Comparison of ENCODE assay signal across 13 mouse cellular contexts in genomic region chr9:57597929-57598382, GRCm38 (mm10). TPM values are rescaled to one million over a fixed set of nuclear protein-coding genes. Genes with fewer than 3 reads are reported as not detected.
DNase-seq lines count a peak whose midpoint lies in the region; ATAC-seq and TF ChIP-seq lines count a peak whose summit lies in the region.
"Had no signal": no experiment of that assay in that cellular context is flagged by ENCODE, and none has a peak within 500 bp of the region (broad histone marks: within the 10 kb centered on the region; RNA-seq: fewer than 3 reads in every experiment).

No protein-coding gene starts in this region.

- ATAC-seq in kidney, embryonic 15.5 days (replicated peaks; ENCODE audit: low FRiP score): no peak
- peak; percentile 35; the same call in 1 of the 2 replicates for ATAC-seq in embryonic facial prominence, embryonic 14.5 days (ENCODE audit: low read depth)
- 0 out of 2 replicates have a peak, but pooled peaks have one; percentile 14 for ATAC-seq in midbrain, postnatal 0 days (ENCODE audit: low FRiP score)
- ATAC-seq: forebrain, embryonic 13.5 days had no signal

- peak; percentile 58 to 62 for DNase-seq in cerebellum, postnatal 10 days
- DNase-seq in cerebellum, adult 8-10 months: no peak
- peak; percentile 57 for DNase-seq in kidney, postnatal 10 days
- DNase-seq in embryonic facial prominence, embryonic 14.5 days (ENCODE audit: low spot score): peak; percentile 20
- DNase-seq in midbrain, postnatal 0 days (ENCODE audit: low spot score): no peak
- no peak for DNase-seq in layer of hippocampus, adult 9-10 months (ENCODE audit: low spot score)
- DNase-seq in left cerebral cortex, adult 8-10 months (ENCODE audit: low spot score in 2 of 2): no peak

- 30% methylated on average over 4 of the region's 4 CpGs for whole genome bisulfite sequencing in kidney, embryonic 15.5 days
- 22% methylated on average over 3 of the region's 4 CpGs for WGBS in embryonic facial prominence, embryonic 14.5 days
- WGBS in midbrain, postnatal 0 days: 15% methylated on average over 4 of the region's 4 CpGs

- H3K9ac ChIP-seq in kidney, embryonic 15.5 days: no peak overlapping the region
- H3K9ac ChIP-seq in embryonic facial prominence, embryonic 14.5 days (ENCODE audit: low read depth, low read length): no peak overlapping the region
- H3K9ac ChIP-seq in midbrain, postnatal 0 days (replicated peaks; ENCODE audit: low read length, poor library complexity, severe bottlenecking): no peak overlapping the region
- H3K9ac ChIP-seq: forebrain, embryonic 13.5 days; liver, embryonic 15.5 days had no signal

- TF ChIP-seq CTCF in midbrain, postnatal 0 days (IDR thresholded peaks at IDR 0.05): no peak

- peaks cover 52% of the 10 kb centered on the region for H3K4me1 ChIP-seq in kidney, embryonic 15.5 days
- no peaks in the 10 kb centered on the region for H3K4me1 ChIP-seq in embryonic facial prominence, embryonic 14.5 days (ENCODE audit: control insufficient read depth, insufficient read depth, low read length)
- H3K4me1 ChIP-seq in midbrain, postnatal 0 days (ENCODE audit: insufficient read depth, low read length): no peaks in the 10 kb centered on the region

- no peak overlapping the region for H3K4me2 ChIP-seq in kidney, embryonic 15.5 days
- no peak overlapping the region for H3K4me2 ChIP-seq in embryonic facial prominence, embryonic 14.5 days (ENCODE audit: low read depth, low read length)
- H3K4me2 ChIP-seq in midbrain, postnatal 0 days (ENCODE audit: low read depth, low read length, poor library complexity, severe bottlenecking): no peak overlapping the region
- H3K4me2 ChIP-seq: forebrain, embryonic 13.5 days; liver, embryonic 15.5 days had no signal

- no peak overlapping the region for H3K27ac ChIP-seq in kidney, embryonic 15.5 days
- H3K27ac ChIP-seq in embryonic facial prominence, embryonic 14.5 days (replicated peaks; ENCODE audit: low read depth, low read length): no peak overlapping the region
- no peak overlapping the region for H3K27ac ChIP-seq in midbrain, postnatal 0 days (ENCODE audit: low read depth, low read length)
- H3K27ac ChIP-seq: forebrain, embryonic 13.5 days; liver, embryonic 15.5 days had no signal

- no peaks in the 10 kb centered on the region for H3K9me3 ChIP-seq in kidney, embryonic 15.5 days (replicated peaks)
- H3K9me3 ChIP-seq in embryonic facial prominence, embryonic 14.5 days (ENCODE audit: control insufficient read depth, low read length): no peaks in the 10 kb centered on the region
- no peaks in the 10 kb centered on the region for H3K9me3 ChIP-seq in midbrain, postnatal 0 days (ENCODE audit: low read length)
- H3K9me3 ChIP-seq: forebrain, embryonic 13.5 days; G1E; liver, embryonic 15.5 days had no signal

- no peak overlapping the region for H3K4me3 ChIP-seq in kidney, embryonic 15.5 days (replicated peaks)
- no peak overlapping the region for H3K4me3 ChIP-seq in embryonic facial prominence, embryonic 14.5 days (ENCODE audit: low read depth, low read length)
- H3K4me3 ChIP-seq in midbrain, postnatal 0 days (ENCODE audit: low read depth, low read length): no peak overlapping the region
- H3K4me3 ChIP-seq: forebrain, embryonic 13.5 days; liver, embryonic 15.5 days had no signal

- peaks cover 23% of the 10 kb centered on the region for H3K36me3 ChIP-seq in kidney, embryonic 15.5 days
- peaks cover 31% of the 10 kb centered on the region for H3K36me3 ChIP-seq in embryonic facial prominence, embryonic 14.5 days (ENCODE audit: control insufficient read depth, insufficient read depth, low read length)
- peaks cover 24% of the 10 kb centered on the region for H3K36me3 ChIP-seq in midbrain, postnatal 0 days (ENCODE audit: insufficient read depth, low read length)

- H3K27me3 ChIP-seq in kidney, embryonic 15.5 days: no peaks in the 10 kb centered on the region
- H3K27me3 ChIP-seq in embryonic facial prominence, embryonic 14.5 days (replicated peaks; ENCODE audit: control insufficient read depth, insufficient read depth, low read length): no peaks in the 10 kb centered on the region
- no peaks in the 10 kb centered on the region for H3K27me3 ChIP-seq in midbrain, postnatal 0 days (ENCODE audit: insufficient read depth, low read length)
- H3K27me3 ChIP-seq: forebrain, embryonic 13.5 days had no signal

RNA-seq across cellular contexts. Expression of gene Cplx3, which starts 8.1 kb away (rescaled TPM):
- not detected in 2 replicates for polyA plus RNA-seq in kidney, embryonic 15.5 days (2015; fragmentation: Nextera tagmentation; extraction: Ambion mirVana)
- polyA plus RNA-seq in embryonic facial prominence, embryonic 14.5 days (2014; fragmentation: Nextera tagmentation; extraction: Ambion mirVana): not detected in 2 replicates
- total RNA-seq in midbrain, postnatal 0 days (2014; rRNA removed): 0.09 TPM in 1 of 2 replicates, not detected in the other
- 1.9 and 2.2 TPM in 2 replicates for polyA plus RNA-seq in midbrain, postnatal 0 days (2015; fragmentation: Nextera tagmentation; extraction: Ambion mirVana)
- total RNA-seq in left cerebral cortex, adult 8-10 months (2022): 10 to 100 TPM; 15.3 to 21.3 (median 19.1) TPM
- total RNA-seq: adrenal gland, adult 18-20 months had no signal
- polyA plus RNA-seq: forebrain, embryonic 13.5 days; G1E; heart, embryonic 14.5 days; liver, embryonic 15.5 days had no signal

RNA-seq across cellular contexts. Expression of gene Ulk3, which starts 8.7 kb away (rescaled TPM):
- polyA plus RNA-seq in kidney, embryonic 15.5 days (2015; fragmentation: Nextera tagmentation; extraction: Ambion mirVana): 16.9 and 18.8 TPM in 2 replicates
- 9.4 and 11.4 TPM in 2 replicates for polyA plus RNA-seq in embryonic facial prominence, embryonic 14.5 days (2014; fragmentation: Nextera tagmentation; extraction: Ambion mirVana)
- total RNA-seq in midbrain, postnatal 0 days (2014; rRNA removed): 18.9 and 23.3 TPM in 2 replicates
- 17.4 and 19.9 TPM in 2 replicates for polyA plus RNA-seq in midbrain, postnatal 0 days (2015; fragmentation: Nextera tagmentation; extraction: Ambion mirVana)
- 10 to 100 TPM; 31.8 to 38.2 (median 34.4) TPM for total RNA-seq in left cerebral cortex, adult 8-10 months (2022)

RNA-seq across cellular contexts. Expression of gene Lman1l, which starts 22.6 kb away (rescaled TPM):
- not detected in 2 replicates for polyA plus RNA-seq in kidney, embryonic 15.5 days (2015; fragmentation: Nextera tagmentation; extraction: Ambion mirVana)
- polyA plus RNA-seq in embryonic facial prominence, embryonic 14.5 days (2014; fragmentation: Nextera tagmentation; extraction: Ambion mirVana): not detected in 2 replicates
- total RNA-seq in midbrain, postnatal 0 days (2014; rRNA removed): not detected in 2 replicates
- 0.10 TPM in 1 of 2 replicates, not detected in the other for polyA plus RNA-seq in midbrain, postnatal 0 days (2015; fragmentation: Nextera tagmentation; extraction: Ambion mirVana)
- not detected for total RNA-seq in left cerebral cortex, adult 8-10 months (2022)
- total RNA-seq: adrenal gland, adult 18-20 months; G1E had no signal
- polyA plus RNA-seq: forebrain, embryonic 13.5 days; G1E; liver, embryonic 15.5 days had no signal

RNA-seq across cellular contexts. Expression of gene Scamp2, which starts 37.2 kb away (rescaled TPM):
- 74.5 and 85.5 TPM in 2 replicates for polyA plus RNA-seq in kidney, embryonic 15.5 days (2015; fragmentation: Nextera tagmentation; extraction: Ambion mirVana)
- 79.4 and 81.4 TPM in 2 replicates for polyA plus RNA-seq in embryonic facial prominence, embryonic 14.5 days (2014; fragmentation: Nextera tagmentation; extraction: Ambion mirVana)
- total RNA-seq in midbrain, postnatal 0 days (2014; rRNA removed): 34.5 and 47.4 TPM in 2 replicates
- polyA plus RNA-seq in midbrain, postnatal 0 days (2015; fragmentation: Nextera tagmentation; extraction: Ambion mirVana): 41.1 and 41.2 TPM in 2 replicates
- total RNA-seq in left cerebral cortex, adult 8-10 months (2022): 10 to 100 TPM; 22.7 to 29.9 (median 27.9) TPM

RNA-seq across cellular contexts. Expression of gene Mpi, which starts 45.4 kb away (rescaled TPM):
- polyA plus RNA-seq in kidney, embryonic 15.5 days (2015; fragmentation: Nextera tagmentation; extraction: Ambion mirVana): 51.9 and 53.3 TPM in 2 replicates
- 40.4 and 44.5 TPM in 2 replicates for polyA plus RNA-seq in embryonic facial prominence, embryonic 14.5 days (2014; fragmentation: Nextera tagmentation; extraction: Ambion mirVana)
- total RNA-seq in midbrain, postnatal 0 days (2014; rRNA removed): 60.5 and 71.9 TPM in 2 replicates
- polyA plus RNA-seq in midbrain, postnatal 0 days (2015; fragmentation: Nextera tagmentation; extraction: Ambion mirVana): 57.2 and 61.2 TPM in 2 replicates
- 10 to 100 TPM; 64.0 to 74.0 (median 66.0) TPM for total RNA-seq in left cerebral cortex, adult 8-10 months (2022)

Comparison
In these comparisons a context has a peak if more than half of its experiments do, and no peak if none do; other contexts are left out.
1. DNase-seq: peak in cerebellum, postnatal 10 days (2 of 2), kidney, postnatal 10 days (single experiment) and embryonic facial prominence, embryonic 14.5 days (single experiment); none in cerebellum, adult 8-10 months (single experiment), midbrain, postnatal 0 days (single experiment), layer of hippocampus, adult 9-10 months (single experiment) and left cerebral cortex, adult 8-10 months (0 of 2).